Comparison of ENCODE assay signal across 8 mouse cellular contexts in the genomic region with DNA sequence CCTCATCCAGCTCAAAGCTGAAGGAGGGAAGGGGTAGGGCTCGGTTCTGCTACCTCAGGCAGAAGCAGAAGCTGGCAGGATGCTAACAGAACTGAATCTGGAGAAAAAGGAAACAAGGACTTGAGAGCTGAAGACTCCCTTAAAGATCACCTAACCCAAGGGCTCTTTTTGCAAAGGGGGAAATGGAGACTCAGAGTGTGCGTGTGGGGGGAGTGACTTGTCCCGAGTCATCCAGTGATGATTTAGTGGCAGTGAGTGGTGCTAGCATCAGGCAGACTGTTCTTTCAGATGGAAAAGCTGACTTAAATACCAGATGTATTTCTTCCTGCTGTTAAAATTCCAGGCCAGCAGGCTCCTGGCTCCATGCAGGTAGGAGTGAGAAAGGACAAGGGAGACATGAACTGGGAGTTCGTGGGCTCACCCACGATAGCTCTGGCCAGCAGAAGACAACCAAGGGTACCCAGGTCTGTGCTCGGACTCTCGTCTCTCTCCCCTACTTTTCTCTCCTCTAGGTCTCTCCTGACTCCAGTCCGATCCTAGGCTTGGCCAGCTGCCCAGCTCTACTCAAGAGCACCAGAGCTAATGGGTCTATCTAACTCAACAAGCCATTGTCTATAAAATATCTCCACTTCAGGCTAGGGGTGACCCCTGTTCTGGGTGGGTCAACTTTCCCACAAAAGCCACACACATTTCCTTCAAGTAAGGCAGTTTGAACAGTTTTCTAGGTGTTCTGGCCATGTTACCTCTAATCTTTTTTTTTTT. TPM values are rescaled to one million over a fixed set of nuclear protein-coding genes. Genes with fewer than 3 reads are reported as not detected.
DNase-seq lines count a peak whose midpoint lies in the region; ATAC-seq lines count a peak whose summit lies in the region.

No protein-coding gene starts in this region.

- intact Hi-C loops in heart, postnatal 14 days (cut with DNase I) = no loop called here

- no peak for ATAC-seq in erythroid progenitor cell, adult 5-6 weeks (replicated peaks; ENCODE audit: low FRiP score, poor library complexity, severe bottlenecking)
- no peak for ATAC-seq in frontal cortex, adult (ENCODE audit: low TSS enrichment)

- peak; percentile 4 for DNase-seq in embryo, embryonic 10.5 days (ENCODE audit: low spot score)
- no peak for DNase-seq in embryo, embryonic 10 days (ENCODE audit: low spot score)
- DNase-seq in right cerebral cortex, postnatal 14 days = peak; percentile 41
- no peak for DNase-seq in right cerebral cortex, adult 18-20 months
- peak; percentile 18 to 34 for DNase-seq in heart, postnatal 14 days
- DNase-seq in testis, postnatal 10 days (ENCODE audit: low spot score) = peak; percentile 48

RNA-seq across cellular contexts. Expression of a gene that starts 8.5 kb away (rescaled TPM):
- total RNA-seq in heart, postnatal 14 days (2021) = 10 to 100 TPM in 1 of 2 experiments, 1 to 10 TPM in 1; 7.8 to 11.4 TPM
- total RNA-seq in erythroid progenitor cell, adult 5-6 weeks (2015; ENCODE audit: low replicate concordance) = 10.5 and 18.4 TPM in 2 replicates
- 3.9 and 6.8 TPM in 2 replicates for total RNA-seq in erythroid progenitor cell, adult 5-6 weeks (2017; ENCODE audit: low replicate concordance)

Comparison
In these comparisons a context has a peak if more than half of its experiments do, and no peak if none do; other contexts are left out.
1. DNase-seq: peak in embryo, embryonic 10.5 days (single experiment), right cerebral cortex, postnatal 14 days (single experiment), heart, postnatal 14 days (2 of 2) and testis, postnatal 10 days (single experiment); none in embryo, embryonic 10 days (single experiment) and right cerebral cortex, adult 18-20 months (single experiment).